Mouse (Mus musculus) brain, embryonic 18.5 days (tissue): Measurements from ENCODE around the gene Ctss.
"Not testable (repeated sequence)": the region's sequence is repeated elsewhere in the genome, so short reads cannot be mapped to it uniquely, and the experiment has no call there.

Experiments
- DNase-seq: peaks from one replicate; pipeline ENCODE4 v3.0.0-alpha.2; 2012; ENCODE audit warnings: low read depth, low spot score

Gene Ctss

DNA sequence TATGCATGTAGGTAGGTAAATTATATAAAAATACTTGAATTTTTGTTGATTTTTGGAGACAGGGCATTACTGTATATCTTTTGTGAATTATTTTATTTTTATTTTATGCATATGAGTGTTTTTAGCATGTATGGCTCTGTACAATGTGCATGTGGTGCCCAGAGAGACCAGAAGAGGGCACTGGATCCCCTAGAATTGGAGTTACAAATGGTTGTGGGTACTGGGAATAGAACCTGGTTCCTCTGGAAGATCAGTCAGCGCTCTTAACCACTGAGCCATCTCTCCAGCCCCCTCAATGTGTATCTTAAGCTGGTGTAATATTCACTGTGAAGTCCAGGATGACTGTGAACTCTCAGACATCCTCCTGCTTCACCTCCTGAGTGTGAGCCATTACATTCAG lies 8.3 kb downstream of the Ctss start:
- no peak for DNase-seq

DNA sequence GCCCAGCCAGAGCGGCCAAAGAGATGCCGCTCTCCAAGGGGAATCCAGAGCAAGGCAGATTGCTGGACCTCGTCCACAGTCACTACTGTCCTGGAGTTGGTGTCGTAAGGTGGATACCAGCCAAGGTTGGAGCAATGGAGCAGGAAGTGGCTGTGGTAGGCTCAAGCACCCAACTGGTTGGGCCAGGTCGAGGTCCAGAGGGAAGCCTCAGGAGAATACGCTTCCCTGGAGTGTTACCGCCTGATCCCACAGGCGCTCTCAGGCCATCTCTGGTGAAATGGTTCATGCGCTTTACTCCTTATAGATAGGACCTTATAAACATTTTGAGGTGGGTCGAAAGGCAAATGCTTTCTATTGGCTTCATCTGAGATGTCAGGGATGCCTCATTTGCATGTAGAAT lies 12.3 kb downstream of the Ctss start:
- DNase-seq, result no peak

DNA sequence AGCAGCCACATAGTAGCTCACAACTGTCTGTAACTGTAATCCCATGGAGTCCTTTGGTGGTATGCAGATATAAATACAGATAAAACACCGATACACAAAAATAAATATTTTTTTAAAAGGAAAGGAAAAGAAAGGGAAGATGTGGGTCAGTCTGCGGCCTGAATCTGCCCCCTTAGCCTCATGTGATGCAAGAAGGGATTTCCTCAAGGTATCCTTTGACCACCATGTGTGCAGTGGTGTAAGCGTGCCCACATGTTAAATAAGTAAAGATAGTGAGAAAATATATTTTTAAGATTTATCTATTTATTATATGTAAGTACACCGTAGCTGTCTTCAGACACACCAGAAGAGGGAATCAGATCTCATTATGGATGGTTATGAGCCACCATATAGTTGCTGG lies 13.3 kb downstream of the Ctss start:
- no peak for DNase-seq

DNA sequence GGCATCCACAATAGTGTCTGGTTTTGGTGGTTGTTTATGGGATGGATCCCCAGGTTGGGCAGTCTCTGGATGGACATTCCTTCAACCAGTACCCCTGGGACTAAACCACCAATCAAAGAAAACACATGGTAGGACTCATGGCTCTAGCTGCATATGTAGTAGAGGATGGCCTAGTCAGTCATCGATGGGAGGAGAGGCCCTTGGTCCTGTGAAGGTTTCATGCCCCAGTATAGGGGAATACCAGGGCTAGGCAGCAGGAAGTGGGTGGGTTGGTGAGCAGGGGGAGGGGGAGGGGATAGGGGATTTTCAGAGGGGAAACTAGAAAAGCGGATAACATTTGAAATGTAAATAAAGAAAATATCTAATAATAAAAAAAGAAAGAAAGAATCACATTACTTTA lies 14.6 kb downstream of the Ctss start:
- DNase-seq, result not testable (repeated sequence)

DNA sequence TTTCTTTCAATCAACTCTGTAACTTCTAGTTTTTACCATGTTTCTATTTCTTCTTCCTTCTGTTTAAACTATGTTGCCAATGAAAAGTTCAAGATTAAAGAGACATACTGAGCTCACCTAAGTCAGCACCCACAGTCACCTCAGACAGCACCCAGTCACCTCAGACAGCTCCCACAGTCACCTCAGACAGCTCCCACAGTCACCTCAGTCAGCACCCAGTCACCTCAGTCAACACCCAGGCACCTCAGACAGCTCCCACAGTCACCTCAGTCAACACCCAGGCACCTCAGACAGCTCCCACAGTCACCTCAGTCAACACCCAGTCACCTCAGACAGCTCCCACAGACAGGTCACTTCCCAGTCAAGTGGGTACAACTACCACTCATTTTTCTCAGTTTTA lies 15.6 kb downstream of the Ctss start:
- no peak for DNase-seq

DNA sequence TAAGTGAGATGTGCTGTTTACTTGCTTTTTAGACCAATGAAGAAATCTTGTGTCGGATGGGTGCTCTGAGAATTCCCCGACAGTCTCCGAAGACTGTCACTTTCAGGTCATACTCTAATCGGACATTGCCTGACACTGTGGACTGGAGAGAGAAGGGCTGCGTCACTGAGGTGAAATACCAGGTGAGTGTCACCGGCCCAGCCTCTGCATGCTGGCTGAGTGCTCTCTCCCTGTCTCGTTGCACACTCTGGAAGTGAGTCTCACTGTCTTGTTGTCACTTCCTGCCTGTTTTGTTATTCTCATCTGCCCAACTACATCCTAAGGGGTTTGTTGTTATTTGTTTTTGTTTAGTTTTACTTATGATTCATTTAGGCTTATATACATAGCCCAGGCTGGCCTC lies 16.4 kb downstream of the Ctss start:
- no peak for DNase-seq

DNA sequence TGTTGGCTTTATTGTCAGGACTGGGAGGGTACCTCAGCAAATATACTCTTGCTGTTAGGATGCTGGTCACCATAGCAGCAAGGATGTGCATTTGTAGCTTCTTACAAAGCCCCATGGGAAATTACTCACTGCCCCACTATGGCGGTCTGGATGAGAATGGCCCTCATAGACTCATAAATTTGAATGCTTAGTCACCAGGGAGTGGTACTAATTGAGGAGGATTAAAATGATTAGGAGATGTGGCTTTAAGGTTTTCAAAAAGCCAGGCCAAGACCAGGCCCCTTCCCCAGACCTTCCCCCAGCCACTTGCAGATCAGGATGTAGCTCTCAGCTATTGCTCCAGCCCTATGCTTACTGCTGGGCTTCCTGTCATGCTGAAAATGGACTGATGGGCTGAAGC lies 23.6 kb downstream of the Ctss start:
- DNase-seq, result no peak

DNA sequence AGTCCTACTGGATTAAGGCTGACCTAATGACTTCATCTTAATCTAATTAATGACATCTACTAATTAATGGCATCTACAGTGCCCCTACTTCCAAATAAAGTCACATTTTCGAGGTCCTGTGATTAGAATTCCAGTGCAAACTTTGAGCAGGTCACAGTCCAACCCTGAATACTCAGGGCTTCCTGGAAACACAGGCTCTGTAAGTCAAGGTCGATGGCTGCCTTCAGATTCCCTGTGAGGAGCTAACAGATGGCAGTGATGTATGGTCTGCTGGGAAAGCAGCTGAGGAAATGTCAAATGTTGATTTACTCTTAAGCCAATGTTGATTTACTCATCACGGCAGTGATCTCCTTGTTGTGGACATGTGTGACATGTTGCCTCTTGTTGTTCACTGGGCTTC lies 27.4 kb downstream of the Ctss start:
- no peak for DNase-seq

DNA sequence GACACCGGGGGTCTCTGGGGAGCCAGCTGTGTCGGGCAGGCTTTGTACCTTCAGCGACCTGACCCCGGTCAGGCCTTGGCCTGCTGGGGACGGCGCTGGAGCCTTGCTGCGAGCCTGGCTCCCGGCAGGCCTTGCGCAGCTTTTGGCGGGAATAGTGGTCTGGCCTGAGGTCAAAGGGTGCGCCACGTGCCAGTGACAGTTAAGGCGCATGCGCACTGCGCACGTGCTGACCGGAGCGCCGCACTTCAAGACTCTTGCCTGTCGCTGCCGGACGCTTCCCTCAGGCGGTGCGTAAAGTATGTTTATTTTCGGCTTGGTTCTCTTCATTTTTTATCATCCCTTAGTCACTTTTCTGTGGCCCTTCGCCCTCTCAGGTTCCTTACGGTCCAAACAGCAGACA lies 32.9 kb downstream of the Ctss start, which contains the start of gene Hormad1:
Hormad1 (plus strand) TSS at position 241 of the 400 bp plus-strand sequence.
- no peak for DNase-seq

DNA sequence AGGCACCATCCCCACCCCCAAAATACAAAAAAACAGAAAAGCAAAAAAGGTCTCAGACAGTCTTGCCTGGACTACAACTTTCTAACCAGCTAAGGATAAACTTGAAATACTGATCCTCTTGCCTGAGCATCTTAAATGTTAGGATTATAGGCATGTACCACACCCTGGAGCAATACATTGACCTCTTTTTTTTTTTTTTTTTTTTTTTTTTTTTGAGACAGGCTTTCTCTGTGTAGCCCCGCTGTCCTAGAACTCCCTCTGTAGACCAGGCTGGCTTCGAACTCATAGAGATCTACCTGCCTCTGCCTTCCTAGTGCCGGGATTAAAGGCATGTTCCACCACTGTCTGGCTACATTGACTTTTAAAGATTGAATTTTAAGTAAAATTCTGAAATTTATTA lies 34.2 kb downstream of the Ctss start:
- no peak for DNase-seq

DNA sequence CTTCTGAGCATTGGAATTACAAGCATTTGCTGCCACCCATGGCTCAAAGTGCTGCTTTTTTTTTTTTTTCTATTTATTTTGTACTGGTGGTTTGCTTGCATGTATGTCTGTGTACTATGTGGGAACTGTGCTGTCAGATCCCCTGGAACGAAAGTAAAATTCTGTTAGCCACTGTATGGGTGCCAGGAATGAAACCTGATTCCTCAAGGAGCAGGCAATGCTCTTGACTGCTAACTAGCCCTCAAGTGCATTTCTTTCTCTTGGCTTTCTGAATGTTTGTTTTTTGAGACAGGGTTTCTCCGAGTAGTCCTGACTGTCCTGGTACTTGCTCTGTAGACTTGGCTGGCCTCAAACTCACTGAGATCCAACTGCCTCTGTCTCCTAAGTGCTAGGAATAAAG lies 35.2 kb downstream of the Ctss start:
- no peak for DNase-seq

DNA sequence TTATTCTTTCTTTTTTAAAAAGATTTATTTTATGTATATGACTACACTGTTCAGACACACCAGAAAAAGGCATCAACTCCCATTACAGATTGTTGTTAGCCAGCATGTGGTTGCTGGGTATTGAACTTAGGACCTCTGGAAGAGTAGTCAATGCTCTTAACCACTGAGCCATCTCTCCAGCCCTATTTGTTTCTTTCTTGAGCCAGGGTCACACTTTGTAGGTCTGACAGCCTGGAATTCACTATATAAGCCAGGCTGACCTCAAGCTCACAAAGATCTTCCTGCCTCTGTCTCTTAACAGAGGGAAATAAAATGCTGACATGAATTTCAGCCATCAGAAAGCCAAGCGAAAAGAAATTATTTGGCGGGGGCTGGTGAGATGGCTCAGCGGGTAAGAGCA lies 43.0 kb downstream of the Ctss start:
- no peak for DNase-seq

DNA sequence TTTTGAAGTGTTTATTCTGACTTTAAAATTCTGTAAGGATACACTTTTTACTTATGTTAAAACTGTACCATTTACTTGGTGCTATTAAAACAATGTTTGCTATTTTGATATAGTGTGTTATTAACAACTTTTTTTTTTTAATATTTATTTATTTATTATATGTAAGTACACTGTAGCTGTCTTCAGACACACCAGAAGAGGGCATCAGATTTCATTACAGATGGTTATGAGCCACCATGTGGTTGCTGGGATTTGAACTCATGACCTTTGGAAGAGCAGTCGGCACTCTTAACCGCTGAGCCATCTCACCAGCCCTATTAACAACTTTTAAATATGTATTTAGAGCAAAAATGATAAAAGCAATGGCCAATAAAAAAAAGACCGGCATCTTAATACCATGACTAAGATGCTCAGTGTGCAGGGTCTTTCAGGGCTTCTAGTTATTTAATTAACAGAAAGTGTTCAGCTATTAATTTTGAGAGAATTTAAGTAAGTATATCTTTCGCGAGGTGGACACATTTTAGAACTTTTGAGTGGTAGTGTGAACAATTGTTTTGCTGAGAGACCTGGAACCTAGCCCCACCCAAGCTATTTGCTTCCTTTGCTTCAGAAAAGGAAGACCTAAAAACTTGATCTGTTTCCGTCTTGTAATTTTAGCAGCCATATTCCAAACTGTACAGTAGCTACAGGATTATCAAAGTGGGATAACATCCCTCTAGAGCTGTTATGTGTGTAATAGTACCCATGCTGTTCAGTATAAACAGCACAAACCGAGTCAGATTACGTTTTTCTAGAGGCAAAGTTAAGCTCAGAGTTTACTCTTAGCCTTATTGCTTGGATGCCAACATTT lies 61.4 kb downstream of the Ctss start:
- DNase-seq, result no peak

DNA sequence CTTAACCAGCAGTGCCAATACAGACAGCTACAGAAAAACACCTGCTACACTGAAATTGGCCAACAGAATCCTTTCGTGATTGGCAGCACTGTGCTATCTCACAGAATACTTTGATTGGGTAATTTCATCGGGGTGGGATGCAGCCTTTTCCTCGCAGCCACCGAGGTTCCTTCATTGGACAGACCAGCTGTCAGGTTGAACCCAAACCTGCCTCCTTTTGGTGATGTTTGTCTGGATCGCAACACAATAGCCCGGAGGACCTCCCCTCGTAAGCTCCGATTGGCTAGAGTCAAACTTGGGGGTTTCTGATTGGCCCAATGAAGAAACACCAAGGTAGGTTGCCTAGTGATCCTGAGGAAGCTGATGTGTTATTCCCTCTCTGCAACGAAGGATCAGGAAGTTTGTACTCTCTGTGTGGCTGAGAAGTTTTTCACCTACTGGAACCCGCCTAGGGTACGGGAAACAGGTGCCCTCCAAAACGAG lies 62.1 kb downstream of the Ctss start, which contains the start of gene Golph3l:
Golph3l (plus strand) TSS at position 331 of the 483 bp plus-strand sequence.
- peak; percentile 97 for DNase-seq

DNA sequence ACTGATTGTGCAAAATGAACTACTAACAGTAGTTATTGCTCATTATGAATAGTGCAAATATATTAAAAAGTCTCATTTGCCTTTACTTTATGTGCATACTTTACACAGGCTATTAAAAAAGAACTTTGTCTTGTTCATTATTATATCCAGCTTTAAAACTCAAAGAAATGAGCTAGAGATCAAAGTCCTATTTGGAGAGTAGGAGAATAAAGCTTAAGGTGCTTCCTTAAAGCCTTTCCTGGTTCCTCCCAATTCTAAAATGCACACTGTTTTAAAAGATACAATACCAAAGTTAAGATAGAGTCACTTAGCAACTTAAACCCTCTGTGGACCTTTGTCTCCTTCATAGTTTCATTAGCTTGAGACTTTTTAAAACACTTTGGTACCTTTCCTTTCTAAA lies 72.1 kb downstream of the Ctss start:
- no peak for DNase-seq

DNA sequence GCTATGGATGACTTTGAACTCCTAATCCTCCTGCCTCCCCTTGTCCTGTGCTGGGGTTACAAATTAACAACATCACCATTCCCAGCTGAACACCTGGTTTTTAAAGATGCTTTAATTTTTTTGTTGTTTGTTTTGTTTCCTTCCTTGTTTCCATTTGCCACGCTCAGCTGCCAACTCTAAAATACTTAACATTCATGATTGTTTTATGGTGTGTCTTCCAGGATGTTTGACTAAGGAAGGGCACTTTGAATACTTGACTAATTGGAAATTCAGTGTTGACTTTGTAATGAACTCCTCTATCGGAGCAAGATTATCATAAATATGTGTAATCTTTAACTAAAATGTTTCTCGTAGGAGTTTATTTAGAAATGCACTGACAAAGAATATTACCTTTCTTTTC lies 74.7 kb downstream of the Ctss start:
- DNase-seq, result no peak
